Mouse (Mus musculus): Measurements from ENCODE around the gene Zfp217.

Zfp217 gene

GRCm38 (mm10) chr2:170060066-170060465 lies 87.8 kb downstream of the Zfp217 start:
- Histone ChIP-seq H3K27me3 (ENCODE audit: insufficient read depth, low read length) (no peaks in the 10 kb centered on the region), H3K9me3 (ENCODE audit: low read length) (no peaks in the 10 kb centered on the region), H3K36me3 (ENCODE audit: insufficient read depth, low read length) (no peaks in the 10 kb centered on the region), H3K4me1 (replicated peaks; ENCODE audit: low read depth, low read length) (peaks cover 36% of the 10 kb centered on the region), H3K4me3 (replicated peaks; ENCODE audit: low read length) (no peak overlapping the region)
- peak; percentile 95 for TF ChIP-seq CTCF (conservative IDR thresholded peaks at IDR 0.05; ENCODE audit: low read length)
- no peak for TF ChIP-seq NANOG (IDR thresholded peaks at IDR 0.05; ENCODE audit: borderline replicate concordance, low read length)
- TF ChIP-seq POU5F1 (IDR thresholded peaks at IDR 0.05; ENCODE audit: borderline replicate concordance, low read length) = no peak

GRCm38 (mm10) chr2:170058774-170059173 lies 89.1 kb downstream of the Zfp217 start:
- peaks cover 44% of the 10 kb centered on the region for H3K4me1 ChIP-seq (replicated peaks; ENCODE audit: low read depth, low read length)
- TF ChIP-seq POU5F1 (IDR thresholded peaks at IDR 0.05; ENCODE audit: borderline replicate concordance, low read length) = no peak
- TF ChIP-seq CTCF (conservative IDR thresholded peaks at IDR 0.05; ENCODE audit: low read length) = no peak
- TF ChIP-seq NANOG (IDR thresholded peaks at IDR 0.05; ENCODE audit: borderline replicate concordance, low read length) = no peak
- no peak overlapping the region for H3K4me3 ChIP-seq (replicated peaks; ENCODE audit: low read length)
- H3K27me3 ChIP-seq (ENCODE audit: insufficient read depth, low read length) = 0 out of 2 replicates have a peak, but pooled peaks cover 3% of the 10 kb centered on the region
- H3K36me3 ChIP-seq (ENCODE audit: insufficient read depth, low read length) = no peaks in the 10 kb centered on the region
- no peaks in the 10 kb centered on the region for H3K9me3 ChIP-seq (ENCODE audit: low read length)
